Mouse (Mus musculus) limb, embryonic 11.5 days (tissue): ENCODE measurements around the gene Arrdc1. TPM values are rescaled to one million over a fixed set of nuclear protein-coding genes. Genes with fewer than 3 reads are reported as not detected.
"Not testable (repeated sequence)": the region's sequence is repeated elsewhere in the genome, so short reads cannot be mapped to it uniquely, and the experiment has no call there.

Source experiments
- ATAC-seq: fragments of 200-750 bp; cut with Nextera tagmentation; 2 replicates; pipeline ENCODE4 v1.8.0; 2017; ENCODE audit warnings: low read depth; ENCODE audit not compliant: insufficient number of reproducible peaks, low FRiP score, low TSS enrichment
- DNase-seq: peaks from one replicate; pipeline ENCODE4 v3.0.0-alpha.2; 2015; ENCODE audit warnings: low spot score
- H3K27ac ChIP-seq: fragments of 300-500 bp; sonication (generic); replicated peaks from 2 replicates; pipeline ENCODE4 v1.5.1; 2014; ENCODE audit warnings: low read depth, mild to moderate bottlenecking, low read length
- H3K27me3 ChIP-seq: fragments of 300-500 bp; sonication (generic); 2 replicates; pipeline ENCODE4 v1.6.1; 2014; ENCODE audit warnings: mild to moderate bottlenecking, low read length, mixed read lengths; ENCODE audit not compliant: control insufficient read depth, insufficient read depth
- H3K36me3 ChIP-seq: fragments of 300-500 bp; sonication (generic); 2 replicates; pipeline ENCODE4 v1.6.1; 2014; ENCODE audit warnings: mild to moderate bottlenecking, low read length, moderate library complexity, mixed read lengths; ENCODE audit not compliant: control insufficient read depth, insufficient read depth
- H3K4me1 ChIP-seq: fragments of 300-500 bp; sonication (generic); 2 replicates; pipeline ENCODE4 v1.6.1; 2014; ENCODE audit warnings: low read length, mixed read lengths; ENCODE audit not compliant: control insufficient read depth, insufficient read depth
- H3K4me2 ChIP-seq: fragments of 300-500 bp; sonication (generic); 2 replicates; pipeline ENCODE4 v1.6.1; 2014; ENCODE audit warnings: low read depth, mild to moderate bottlenecking, moderate library complexity; ENCODE audit not compliant: severe bottlenecking
- H3K4me3 ChIP-seq: fragments of 300-500 bp; sonication (generic); 2 replicates; pipeline ENCODE4 v1.5.1; 2014; ENCODE audit warnings: low read depth, low read length
- H3K9ac ChIP-seq: fragments of 300-500 bp; sonication (generic); 2 replicates; pipeline ENCODE4 v1.6.1; 2014; ENCODE audit warnings: mild to moderate bottlenecking, low read length
- H3K9me3 ChIP-seq: fragments of 300-500 bp; sonication (generic); 2 replicates; pipeline ENCODE4 v1.6.1; 2016; ENCODE audit warnings: low read length; ENCODE audit not compliant: control insufficient read depth
- WGBS: fragments of 180-500 bp; shearing (Covaris S2); extraction: QIAGEN DNeasy Blood & Tissue Kit; methylation state at CpG from one replicate; pipeline ENCODE4 v1.1.7; 2014; 5-methylcytosine and 5-hydroxymethylcytosine counted together
- polyA plus RNA-seq: library from polyadenylated mRNA; unstranded; fragments of >200 nt; fragmentation: Nextera tagmentation; extraction: Ambion mirVana; gene quantifications from 2 replicates; pipeline ENCODE4 v1.2.1, GENCODE M21; 2014

Gene Arrdc1
- polyA plus RNA-seq, 1 experiment from 2014 or later, result 12.7 TPM

DNA sequence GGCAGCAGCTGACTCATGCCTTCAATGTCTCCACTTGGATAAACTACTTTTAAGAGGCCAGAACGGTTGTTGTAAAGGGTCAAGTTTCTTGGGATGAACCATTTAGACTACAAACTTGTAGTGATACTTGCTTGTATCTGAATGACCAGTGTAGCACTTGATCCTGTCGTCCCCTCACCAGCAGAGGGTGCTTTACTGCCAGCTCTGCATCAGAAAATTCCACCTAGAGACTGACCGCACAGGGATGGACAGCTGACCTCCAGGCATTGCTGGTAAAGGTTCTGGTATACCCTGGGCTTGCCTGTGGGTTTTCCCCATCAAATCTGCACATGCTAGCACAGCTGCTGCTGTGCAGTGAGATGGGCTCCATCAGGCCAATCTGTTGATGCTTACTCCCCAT is 25.9 kb upstream of the Arrdc1 start:
- no peak for ATAC-seq

DNA sequence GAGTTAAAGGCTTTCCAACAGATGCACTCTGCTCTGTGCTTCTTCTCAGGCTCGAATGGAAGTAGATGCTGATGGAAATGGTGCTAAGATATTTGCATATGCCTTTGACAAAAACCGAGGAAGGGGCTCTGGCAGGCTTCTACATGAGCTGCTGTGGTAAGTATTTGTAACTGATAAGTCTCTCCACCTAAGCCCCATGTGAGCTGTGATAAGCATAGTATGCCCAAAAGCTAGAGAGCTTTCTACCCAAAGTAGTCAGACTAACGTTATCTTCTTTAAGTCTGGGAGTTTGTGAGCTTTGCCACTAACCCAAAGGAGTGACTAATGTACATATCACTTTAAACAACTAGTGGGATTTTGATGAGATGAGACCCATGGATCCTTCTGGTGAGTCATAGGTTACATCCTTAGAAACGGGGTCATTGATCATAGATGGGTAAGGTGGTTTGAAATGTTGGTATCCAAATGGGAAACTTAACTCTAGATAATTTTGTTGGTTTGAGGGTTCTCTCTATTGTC is 17.5 kb upstream of the Arrdc1 start:
- no peaks in the 10 kb centered on the region for H3K27me3 ChIP-seq
- no peak overlapping the region for H3K4me3 ChIP-seq
- DNase-seq, result no peak
- 93% methylated on average over 4 of the region's 4 CpGs for WGBS
- no peaks in the 10 kb centered on the region for H3K9me3 ChIP-seq
- no peak overlapping the region for H3K4me2 ChIP-seq
- no peak for ATAC-seq
- H3K36me3 ChIP-seq, result peaks cover 20% of the 10 kb centered on the region
- no peaks in the 10 kb centered on the region for H3K4me1 ChIP-seq
- H3K27ac ChIP-seq, result no peak overlapping the region
- no peak overlapping the region for H3K9ac ChIP-seq

More for the DNA sequence above, 25.9 kb upstream of the Arrdc1 start:
- Histone ChIP-seq H3K4me1 (no peaks in the 10 kb centered on the region), H3K9ac (no peak overlapping the region), H3K27ac (no peak overlapping the region), H3K9me3 (no peaks in the 10 kb centered on the region), H3K36me3 (peaks cover 5% of the 10 kb centered on the region; the same call in 1 of the 2 replicates), H3K27me3 (no peaks in the 10 kb centered on the region), H3K4me3 (no peak overlapping the region), H3K4me2 (no peak overlapping the region)
- DNase-seq, result peak; percentile 38
- 36% methylated on average over 3 of the region's 3 CpGs for WGBS

DNA sequence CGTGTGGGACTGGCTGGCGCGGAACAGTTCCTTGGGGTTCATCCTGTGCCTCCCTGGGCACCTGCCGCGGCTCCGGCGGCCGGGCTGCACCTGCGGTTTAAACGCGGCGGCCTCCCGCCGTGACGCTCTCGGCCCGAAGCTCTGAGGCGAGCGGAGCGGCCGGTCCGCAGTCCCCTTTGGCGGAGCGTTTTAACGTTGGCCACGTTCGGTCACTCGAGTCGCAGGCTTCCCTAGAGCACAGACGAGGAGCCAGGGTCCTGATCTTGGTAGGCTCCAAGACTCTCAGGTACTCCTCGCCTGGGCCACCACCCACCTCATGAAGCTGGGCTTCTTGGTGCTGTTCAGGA is 15.1 kb upstream of the Arrdc1 start:
- DNase-seq (peak; percentile 29), ATAC-seq (no peak)
- Histone ChIP-seq H3K27me3 (no peaks in the 10 kb centered on the region), H3K4me2 (peak overlapping the region; percentile 78), H3K4me3 (peak overlapping the region; percentile 97), H3K4me1 (no peaks in the 10 kb centered on the region), H3K27ac (no peak overlapping the region; the same call in 1 of the 2 replicates), H3K9me3 (no peaks in the 10 kb centered on the region), H3K9ac (peak overlapping the region; percentile 87), H3K36me3 (peaks cover 17% of the 10 kb centered on the region)
- 0% methylated on average over 31 of the region's 31 CpGs for WGBS

GRCm38 (mm10) chr2:24949421-24950188 is 14.6 kb upstream of the Arrdc1 start, which contains the start of gene Zmynd19:
Zmynd19 (plus strand) TSS chr2:24949792.
- WGBS, result under 1% methylated on average over 92 of the region's 108 CpGs
- Histone ChIP-seq H3K9ac (peak within 1 kb of the TSS; percentile 87), H3K4me1 (no peaks in the 10 kb centered on the region), H3K4me2 (peak within 1 kb of the TSS; percentile 78), H3K9me3 (no peaks in the 10 kb centered on the region), H3K4me3 (peak within 1 kb of the TSS; percentile 97), H3K36me3 (peaks cover 13% of the 10 kb centered on the region), H3K27ac (peak within 1 kb of the TSS; percentile 47; the same call in 1 of the 2 replicates), H3K27me3 (no peaks in the 10 kb centered on the region)
- ATAC-seq (peak; percentile 97), DNase-seq (peak; percentile 97)

- not testable (repeated sequence) for H3K4me2 ChIP-seq, H3K4me3 ChIP-seq, DNase-seq, H3K27ac ChIP-seq, H3K36me3 ChIP-seq, H3K9ac ChIP-seq, H3K4me1 ChIP-seq, H3K27me3 ChIP-seq, H3K9me3 ChIP-seq, ATAC-seq
- 48% methylated on average over 2 of the region's 2 CpGs for WGBS
Observed at GRCm38 (mm10) chr2:24944304-24944703, 9.3 kb upstream of the Arrdc1 start.

- Histone ChIP-seq H3K4me1 (no peaks in the 10 kb centered on the region), H3K4me2 (no peak overlapping the region)
- no peak for ATAC-seq
Observed at GRCm38 (mm10) chr2:24942092-24942491, 7.0 kb upstream of the Arrdc1 start.

GRCm38 (mm10) chr2:24934441-24934963 is 550 bp downstream of the Arrdc1 start:
- H3K4me3 ChIP-seq, result peak overlapping the region; percentile 56
- peaks cover 2% of the 10 kb centered on the region; the same call in 1 of the 2 replicates for H3K4me1 ChIP-seq
- H3K36me3 ChIP-seq, result no peaks in the 10 kb centered on the region
- H3K9me3 ChIP-seq, result no peaks in the 10 kb centered on the region
- peaks cover 3% of the 10 kb centered on the region; the same call in 1 of the 2 replicates for H3K27me3 ChIP-seq
- no peak overlapping the region for H3K27ac ChIP-seq
- peak overlapping the region; percentile 96 for H3K4me2 ChIP-seq
- ATAC-seq, result peak; percentile 7; the same call in 1 of the 2 replicates
- 6% methylated on average over 18 of the region's 19 CpGs for whole genome bisulfite sequencing
- DNase-seq, result no peak
- peak overlapping the region; percentile 62 for H3K9ac ChIP-seq

More at GRCm38 (mm10) chr2:24942092-24942491, 7.0 kb upstream of the Arrdc1 start:
- 83% methylated on average over 4 of the region's 4 CpGs for WGBS
- Histone ChIP-seq H3K27ac (no peak overlapping the region), H3K9ac (no peak overlapping the region), H3K36me3 (no peaks in the 10 kb centered on the region), H3K9me3 (no peaks in the 10 kb centered on the region), H3K4me3 (no peak overlapping the region), H3K27me3 (no peaks in the 10 kb centered on the region)
- no peak for DNase-seq

- peaks cover 3% of the 10 kb centered on the region; the same call in 1 of the 2 replicates for H3K27me3 ChIP-seq
- no peak for ATAC-seq
- 91% methylated on average over 5 of the region's 5 CpGs for WGBS
Observed at GRCm38 (mm10) chr2:24929593-24929992, 5.5 kb downstream of the Arrdc1 start.

More at GRCm38 (mm10) chr2:24929593-24929992, 5.5 kb downstream of the Arrdc1 start:
- no peak for DNase-seq
- Histone ChIP-seq H3K9me3 (no peaks in the 10 kb centered on the region), H3K4me1 (peaks cover 2% of the 10 kb centered on the region; the same call in 1 of the 2 replicates), H3K4me2 (no peak overlapping the region), H3K9ac (no peak overlapping the region), H3K4me3 (no peak overlapping the region), H3K27ac (no peak overlapping the region), H3K36me3 (no peaks in the 10 kb centered on the region)
